Mouse (Mus musculus) spleen, adult 2 months (tissue): ENCODE measurements at regions not wholly inside any gene's neighbourhood (a gene's known extent, or its start where the extent isn't known, plus 50 kb on each side); places are given as distances from the start of the nearest gene placed in this dataset.

ENCODE experiments used
- CTCF ChIP-seq: fragments of 200-500 bp; IDR thresholded peaks from 2 replicates; pipeline ENCODE4 v1.5.1; 2011; ENCODE audit warnings: mild to moderate bottlenecking, inconsistent platforms; ENCODE audit not compliant: insufficient read depth, insufficient read length, insufficient replicate concordance; ENCODE audit errors: extremely low read depth
- POLR2A ChIP-seq: fragments of 200-500 bp; IDR thresholded peaks from 2 replicates; pipeline ENCODE4 v1.6.1; 2011; ENCODE audit warnings: low read depth, low read length, inconsistent platforms

DNA sequence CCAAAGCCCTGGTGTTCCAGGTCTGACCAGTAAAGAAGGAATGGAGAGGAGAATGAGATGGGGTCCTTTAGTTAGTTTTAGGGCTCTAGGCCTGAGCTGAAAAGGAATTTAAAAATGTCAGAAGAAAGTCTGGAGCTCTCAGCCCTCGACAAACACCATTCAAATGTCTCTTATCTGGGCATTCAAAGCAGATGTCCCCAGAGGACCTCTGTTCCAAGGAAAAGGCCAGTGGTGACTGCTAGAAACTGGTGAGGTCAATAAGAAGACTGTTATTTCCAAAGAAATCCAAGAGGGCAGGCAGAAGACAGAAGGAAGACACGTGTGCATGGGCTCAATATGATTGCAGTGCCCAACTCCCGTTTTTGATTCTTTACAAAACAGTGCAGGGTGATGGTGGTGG, 244.9 kb downstream of the Plpp3 start:
- TF ChIP-seq CTCF, result no peak
- no peak for TF ChIP-seq POLR2A
